In the genomic region with DNA sequence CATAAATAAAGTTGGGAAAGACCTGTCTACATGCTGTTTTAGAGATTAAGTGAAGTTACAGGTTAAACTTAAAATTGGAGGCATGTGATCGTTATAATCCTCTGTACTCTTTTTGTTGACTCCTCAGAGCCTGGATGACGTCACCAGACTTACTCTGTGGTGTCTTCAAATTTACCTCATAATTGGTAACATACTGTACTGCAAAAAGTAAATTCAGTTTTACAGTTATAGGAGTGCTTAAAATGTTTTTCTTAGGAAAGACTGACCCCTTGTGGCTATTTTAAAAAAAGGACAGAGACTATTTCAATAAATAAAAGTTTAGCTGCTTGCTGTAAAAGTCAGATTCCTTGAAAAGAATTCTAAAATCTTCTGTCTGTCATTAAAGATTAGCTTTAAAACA, we compare ENCODE assay signal across 9 mouse cellular contexts. TPM values are rescaled to one million over a fixed set of nuclear protein-coding genes. Genes with fewer than 3 reads are reported as not detected.
DNase-seq lines count a peak whose midpoint lies in the region; ATAC-seq and TF ChIP-seq lines count a peak whose summit lies in the region.
"Had no signal": no experiment of that assay in that cellular context is flagged by ENCODE, and none has a peak within 500 bp of the region (broad histone marks: within the 10 kb centered on the region; RNA-seq: fewer than 3 reads in every experiment).

No protein-coding gene starts in this region.

- no peaks in the 10 kb centered on the region for H3K27me3 ChIP-seq in kidney, postnatal 0 days (ENCODE audit: insufficient read depth, low read length)
- no peaks in the 10 kb centered on the region for H3K27me3 ChIP-seq in CH12.LX (replicated peaks)
- H3K27me3 ChIP-seq: embryonic facial prominence, embryonic 12.5 days had no signal

- 0 out of 2 replicates have a peak, but pooled peaks cover 3% of the 10 kb centered on the region for H3K36me3 ChIP-seq in kidney, postnatal 0 days (ENCODE audit: insufficient read depth, low read length)
- H3K36me3 ChIP-seq in CH12.LX (replicated peaks in 1 of 2; ENCODE audit: control insufficient read depth in 1 of 2, insufficient read depth in 1 of 2, low read length in 1 of 2) = peaks cover 0 to 4% of the 10 kb centered on the region in 2 experiments

- H3K4me3 ChIP-seq in kidney, postnatal 0 days (replicated peaks; ENCODE audit: low read depth, low read length) = no peak overlapping the region
- no peak overlapping the region for H3K4me3 ChIP-seq in CH12.LX (replicated peaks in 1 of 3; ENCODE audit: low read depth in 2 of 3, low read length in 2 of 3, poor library complexity in 1 of 3)
- H3K4me3 ChIP-seq: embryonic facial prominence, embryonic 12.5 days had no signal

- H3K4me2 ChIP-seq in kidney, postnatal 0 days (ENCODE audit: low read length) = no peak overlapping the region
- H3K4me2 ChIP-seq in CH12.LX (ENCODE audit: insufficient read depth, low read depth, poor library complexity, severe bottlenecking) = no peak overlapping the region
- H3K4me2 ChIP-seq: embryonic facial prominence, embryonic 12.5 days had no signal

- in situ Hi-C loops in CH12.LX (cut with MboI; ENCODE audit: low pct_ligation_motif_present, low pct_unique_long_range_greater_than_20kb, low sequenced_read_pairs) = loop anchor here (10.0 kb wide), 1 partner anchor 488 kb away; no protein-coding TSS in a partner anchor

- no peaks in the 10 kb centered on the region for H3K9me3 ChIP-seq in kidney, postnatal 0 days (replicated peaks; ENCODE audit: low read length)
- H3K9me3 ChIP-seq in CH12.LX (replicated peaks; ENCODE audit: low read length) = no peaks in the 10 kb centered on the region
- H3K9me3 ChIP-seq: embryonic facial prominence, embryonic 12.5 days had no signal

- no peaks in the 10 kb centered on the region for H3K4me1 ChIP-seq in kidney, postnatal 0 days (replicated peaks; ENCODE audit: insufficient read depth, low read length)
- H3K4me1 ChIP-seq in CH12.LX (ENCODE audit: control insufficient read depth in 1 of 2, insufficient read depth in 2 of 2) = no peaks in the 10 kb centered on the region
- H3K4me1 ChIP-seq: embryonic facial prominence, embryonic 12.5 days had no signal

- no peak for ATAC-seq in kidney, postnatal 0 days (replicated peaks; ENCODE audit: low FRiP score, low read depth)

- no peak overlapping the region for H3K27ac ChIP-seq in kidney, postnatal 0 days
- H3K27ac ChIP-seq in CH12.LX (ENCODE audit: insufficient read depth, low read depth) = no peak overlapping the region
- H3K27ac ChIP-seq: embryonic facial prominence, embryonic 12.5 days; macrophage had no signal

- dilution Hi-C loops in CH12.LX (cut with MboI; ENCODE audit: extremely low pct_ligation_motif_present, extremely low pct_unique_long_range_greater_than_20kb, low sequenced_read_pairs) = no loop called here

- no peak for TF ChIP-seq POLR2A in CH12.LX (IDR thresholded peaks at IDR 0.05; ENCODE audit: low read depth, low read length)

- DNase-seq in kidney, postnatal 0 days (ENCODE audit: low spot score) = peak; percentile 85
- DNase-seq in kidney, postnatal 25 days = no peak
- DNase-seq in CH12.LX (ENCODE audit: extremely low read depth) = peak; percentile 53
- DNase-seq in R1 (ENCODE audit: low read depth, low spot score) = peak; percentile 48
- DNase-seq in lung, postnatal 36 days = peak; percentile 30
- no peak for DNase-seq in urinary bladder, postnatal 36 days (ENCODE audit: low spot score in 2 of 2)
- DNase-seq in right cerebral cortex, postnatal 36 days (ENCODE audit: low spot score in 2 of 2) = no peak

- TF ChIP-seq RAD21 in CH12.LX (IDR thresholded peaks at IDR 0.05; ENCODE audit: low read depth, low read length) = peak; percentile 96

- TF ChIP-seq CTCF in kidney, postnatal 0 days (IDR thresholded peaks at IDR 0.05; ENCODE audit: low read depth) = peak; percentile 78
- TF ChIP-seq CTCF in CH12.LX (conservative IDR thresholded peaks at IDR 0.05 in 1 of 2, IDR thresholded peaks at IDR 0.05 in 1 of 2; ENCODE audit: low read depth in 2 of 2, low read length in 2 of 2) = peak in 1 of 2 experiments; percentile 79; a peak in 2 of 4 replicates

- no peak for TF ChIP-seq EP300 in CH12.LX (IDR thresholded peaks at IDR 0.05; ENCODE audit: low read length)

- no peak overlapping the region for H3K9ac ChIP-seq in kidney, postnatal 0 days (ENCODE audit: low read depth, low read length)
- no peak overlapping the region for H3K9ac ChIP-seq in CH12.LX (ENCODE audit: insufficient read depth, low read depth)
- H3K9ac ChIP-seq: embryonic facial prominence, embryonic 12.5 days had no signal

- 0 out of 2 replicates have a peak, but pooled peaks cover 2% of the 10 kb centered on the region for H3K79me2 ChIP-seq in CH12.LX (replicated peaks; ENCODE audit: control insufficient read depth, extremely low read depth, insufficient read depth, poor library complexity, severe bottlenecking)

- WGBS in kidney, postnatal 0 days = 52% methylated on average over 2 of the region's 2 CpGs

TF ChIP-seq in CH12.LX, 34 proteins besides CTCF, POLR2A, EP300 and RAD21:
- TF ChIP-seq ZMIZ1 (IDR thresholded peaks at IDR 0.05; ENCODE audit: low read depth, low read length) = no peak
- TF ChIP-seq E2F4 (IDR thresholded peaks at IDR 0.05; ENCODE audit: insufficient replicate concordance, low read depth, low read length) = 0 out of 2 replicates have a peak, but pooled peaks have one; percentile 66
- TF ChIP-seq ZNF384 (IDR thresholded peaks at IDR 0.05; ENCODE audit: low read depth, low read length) = peak; percentile 23; the same call in 1 of the 2 replicates
- TF ChIP-seq SIN3A (IDR thresholded peaks at IDR 0.05; ENCODE audit: low read length) = 0 out of 2 replicates have a peak, but pooled peaks have one; percentile 37
- no peak for TF ChIP-seq MAFK (IDR thresholded peaks at IDR 0.05; ENCODE audit: insufficient replicate concordance, low read length)
- peak; percentile 67 for TF ChIP-seq SMC3 (IDR thresholded peaks at IDR 0.05; ENCODE audit: low read depth, low read length)
- TF ChIP-seq TBP (conservative IDR thresholded peaks at IDR 0.05; ENCODE audit: low read depth, low read length) = no peak
- TF ChIP-seq ZKSCAN1 (IDR thresholded peaks at IDR 0.05; ENCODE audit: borderline replicate concordance, low read depth, low read length) = no peak
- no peak for TF ChIP-seq MAX (IDR thresholded peaks at IDR 0.05; ENCODE audit: low read length)
- TF ChIP-seq MXI1 (IDR thresholded peaks at IDR 0.05; ENCODE audit: low read depth, low read length) = no peak
- no peak for TF ChIP-seq USF2 (conservative IDR thresholded peaks at IDR 0.05; ENCODE audit: low read depth, low read length)
- TF ChIP-seq MYC (IDR thresholded peaks at IDR 0.05; ENCODE audit: low read depth, low read length) = 0 out of 2 replicates have a peak, but pooled peaks have one; percentile 27
- no peak for TF ChIP-seq PAX5 (IDR thresholded peaks at IDR 0.05; ENCODE audit: low read length)
- TF ChIP-seq CHD1 (IDR thresholded peaks at IDR 0.05; ENCODE audit: low read depth, low read length) = no peak
- TF ChIP-seq ZC3H11A (IDR thresholded peaks at IDR 0.05; ENCODE audit: low read depth, low read length) = peak; percentile 69
- peak; percentile 49; the same call in 1 of the 2 replicates for TF ChIP-seq JUND (conservative IDR thresholded peaks at IDR 0.05; ENCODE audit: low read depth, low read length)
- TF ChIP-seq ELF1 (IDR thresholded peaks at IDR 0.05; ENCODE audit: low read depth, low read length) = no peak

RNA-seq across cellular contexts. Expression of gene Atrnl1, which starts 32.1 kb away (rescaled TPM):
- polyA plus RNA-seq in kidney, postnatal 0 days (2015; fragmentation: Nextera tagmentation; extraction: Ambion mirVana) = 8.1 and 8.5 TPM in 2 replicates
- total RNA-seq in CH12.LX (2012; rRNA removed) (1.5 and 1.9 TPM in 2 replicates), CH12.LX (2014; rRNA removed) (1.9 and 2.1 TPM in 2 replicates)
- 1.7 and 1.9 TPM in 2 replicates for polyA plus RNA-seq in CH12.LX (2012; ENCODE audit: insufficient read length, low read depth)

Comparison
In these comparisons a context has a peak if more than half of its experiments do, and no peak if none do; other contexts are left out.
1. DNase-seq: peak in kidney, postnatal 0 days (single experiment), CH12.LX (single experiment), R1 (single experiment) and lung, postnatal 36 days (single experiment); none in kidney, postnatal 25 days (0 of 2), urinary bladder, postnatal 36 days (0 of 2) and right cerebral cortex, postnatal 36 days (0 of 2).